Mouse (Mus musculus): Measurements from ENCODE around the gene Klhdc8b. TPM values are rescaled to one million over a fixed set of nuclear protein-coding genes. Genes with fewer than 3 reads are reported as not detected.
A peak's percentile ranks its signal among the peaks of the same experiment; 100 is the strongest.

Klhdc8b gene
- polyA plus RNA-seq, 1 experiment from 2014 or later, result 37.2 TPM

DNA sequence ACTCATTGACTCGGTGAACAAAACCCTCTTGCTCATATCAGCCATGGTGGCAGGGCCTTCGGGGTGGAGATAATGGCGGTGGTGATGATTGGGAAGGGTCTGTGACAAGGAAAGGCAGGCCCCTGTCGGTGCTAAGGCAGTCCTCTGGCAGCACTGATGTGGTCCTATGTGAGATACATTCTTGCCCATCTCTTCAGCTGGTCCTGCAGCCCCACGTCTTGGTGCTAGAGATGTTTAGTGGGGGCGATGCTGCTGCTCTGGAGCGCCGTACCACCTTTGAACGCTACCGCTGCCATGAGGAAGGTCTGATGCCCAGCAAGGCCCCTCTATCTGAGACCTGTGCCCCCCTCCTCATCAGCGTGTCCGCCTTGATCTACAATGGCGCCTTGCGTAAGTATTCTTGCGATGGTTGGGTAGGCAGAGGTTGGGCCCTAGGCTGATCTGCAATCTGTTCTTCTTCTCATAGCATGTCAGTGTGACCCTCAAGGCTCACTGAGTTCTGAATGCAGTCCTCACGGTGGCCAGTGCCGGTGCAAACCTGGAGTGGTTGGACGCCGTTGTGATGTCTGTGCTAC is 24.0 kb upstream of the Klhdc8b start:
- Histone ChIP-seq H3K4me2 (replicated peaks; ENCODE audit: low read depth) (no peak overlapping the region), H3K36me3 (ENCODE audit: control insufficient read depth, insufficient read depth, low read length) (peaks cover 32% of the 10 kb centered on the region), H3K27ac (replicated peaks) (no peak overlapping the region), H3K27me3 (ENCODE audit: control insufficient read depth, insufficient read depth, low read length) (no peaks in the 10 kb centered on the region), H3K4me1 (replicated peaks; ENCODE audit: control insufficient read depth, insufficient read depth) (no peaks in the 10 kb centered on the region; the same call in 1 of the 2 replicates), H3K9ac (ENCODE audit: low read length) (no peak overlapping the region), H3K4me3 (ENCODE audit: low read depth, low read length) (no peak overlapping the region), H3K9me3 (ENCODE audit: control insufficient read depth, low read length) (no peaks in the 10 kb centered on the region)
- DNase-seq (ENCODE audit: low spot score) (no peak), ATAC-seq (ENCODE audit: low FRiP score, low TSS enrichment) (no peak)
- TF ChIP-seq CTCF (IDR thresholded peaks at IDR 0.05; ENCODE audit: low read depth) (no peak), EP300 (optimal IDR thresholded peaks at IDR 0.05) (no peak)
- 91% methylated on average over 19 of the region's 19 CpGs for WGBS

DNA sequence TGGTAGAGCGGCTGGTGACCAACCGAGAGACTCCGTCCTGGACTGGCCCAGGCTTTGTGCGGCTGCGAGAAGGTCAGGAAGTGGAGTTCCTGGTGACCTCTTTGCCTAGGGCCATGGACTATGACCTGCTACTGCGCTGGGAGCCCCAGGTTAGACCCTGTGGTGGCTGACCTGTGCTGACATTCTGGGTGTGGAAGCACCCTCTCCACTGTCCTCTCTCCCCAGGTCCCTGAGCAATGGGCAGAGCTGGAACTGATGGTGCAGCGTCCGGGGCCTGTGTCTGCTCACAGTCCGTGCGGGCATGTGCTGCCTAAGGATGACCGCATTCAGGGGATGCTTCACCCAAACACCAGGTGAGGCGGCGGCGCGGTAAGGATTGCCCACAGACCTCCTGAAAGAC is 22.6 kb upstream of the Klhdc8b start:
- H3K27ac ChIP-seq (replicated peaks), result no peak overlapping the region
- DNase-seq (ENCODE audit: low spot score) (no peak), ATAC-seq (ENCODE audit: low FRiP score, low TSS enrichment) (no peak)
- no peak for TF ChIP-seq CTCF (IDR thresholded peaks at IDR 0.05; ENCODE audit: low read depth)
- no peak for TF ChIP-seq EP300 (optimal IDR thresholded peaks at IDR 0.05)
- no peak overlapping the region for H3K4me2 ChIP-seq (replicated peaks; ENCODE audit: low read depth)
- H3K9ac ChIP-seq (ENCODE audit: low read length), result no peak overlapping the region
- no peak overlapping the region for H3K4me3 ChIP-seq (ENCODE audit: low read depth, low read length)
- H3K4me1 ChIP-seq (replicated peaks; ENCODE audit: control insufficient read depth, insufficient read depth), result peaks cover 2% of the 10 kb centered on the region; the same call in 1 of the 2 replicates
- 94% methylated on average over 15 of the region's 15 CpGs for WGBS
- H3K9me3 ChIP-seq (ENCODE audit: control insufficient read depth, low read length), result no peaks in the 10 kb centered on the region
- H3K36me3 ChIP-seq (ENCODE audit: control insufficient read depth, insufficient read depth, low read length), result peaks cover 32% of the 10 kb centered on the region
- no peaks in the 10 kb centered on the region for H3K27me3 ChIP-seq (ENCODE audit: control insufficient read depth, insufficient read depth, low read length)

DNA sequence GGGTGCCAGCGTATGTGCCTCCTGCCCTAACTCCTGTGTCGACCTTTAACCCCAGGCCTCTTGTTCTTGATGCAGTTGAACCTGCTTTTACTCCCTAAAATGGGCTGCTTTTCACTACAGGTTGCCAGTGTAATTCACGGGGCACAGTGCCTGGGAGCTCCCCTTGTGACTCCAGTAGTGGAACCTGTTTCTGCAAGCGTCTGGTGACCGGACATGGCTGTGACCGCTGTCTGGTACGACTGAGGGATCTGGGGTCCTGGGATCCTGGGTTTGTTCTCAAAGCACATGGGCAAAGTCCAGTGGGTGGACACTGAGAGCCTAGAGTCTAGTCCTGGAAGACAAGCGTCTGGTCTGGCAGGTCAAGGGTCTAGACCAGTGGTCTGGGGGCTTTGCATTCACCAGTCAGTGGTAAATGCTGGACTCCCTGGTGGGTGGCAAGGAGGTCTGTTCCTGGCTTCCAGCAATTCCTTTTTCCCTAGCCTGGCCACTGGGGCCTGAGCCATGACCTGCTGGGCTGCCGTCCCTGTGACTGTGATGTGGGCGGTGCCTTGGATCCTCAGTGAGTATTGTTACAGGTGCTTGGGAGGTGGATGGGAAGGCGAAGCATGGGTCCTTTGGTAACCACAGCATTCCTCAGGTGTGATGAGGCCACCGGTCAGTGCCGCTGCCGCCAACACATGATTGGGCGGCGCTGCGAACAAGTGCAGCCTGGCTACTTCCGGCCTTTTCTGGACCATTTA is 21.8 kb upstream of the Klhdc8b start:
- Histone ChIP-seq H3K4me3 (ENCODE audit: low read depth, low read length) (no peak overlapping the region), H3K4me2 (replicated peaks; ENCODE audit: low read depth) (no peak overlapping the region), H3K4me1 (replicated peaks; ENCODE audit: control insufficient read depth, insufficient read depth) (peaks cover 2% of the 10 kb centered on the region; the same call in 1 of the 2 replicates), H3K27ac (replicated peaks) (no peak overlapping the region), H3K9ac (ENCODE audit: low read length) (no peak overlapping the region), H3K36me3 (ENCODE audit: control insufficient read depth, insufficient read depth, low read length) (peaks cover 32% of the 10 kb centered on the region), H3K27me3 (ENCODE audit: control insufficient read depth, insufficient read depth, low read length) (no peaks in the 10 kb centered on the region), H3K9me3 (ENCODE audit: control insufficient read depth, low read length) (no peaks in the 10 kb centered on the region)
- 94% methylated on average over 18 of the region's 18 CpGs for WGBS
- TF ChIP-seq CTCF (IDR thresholded peaks at IDR 0.05; ENCODE audit: low read depth), result no peak
- no peak for TF ChIP-seq EP300 (optimal IDR thresholded peaks at IDR 0.05)
- no peak for ATAC-seq (ENCODE audit: low FRiP score, low TSS enrichment)
- DNase-seq (ENCODE audit: low spot score), result no peak

DNA sequence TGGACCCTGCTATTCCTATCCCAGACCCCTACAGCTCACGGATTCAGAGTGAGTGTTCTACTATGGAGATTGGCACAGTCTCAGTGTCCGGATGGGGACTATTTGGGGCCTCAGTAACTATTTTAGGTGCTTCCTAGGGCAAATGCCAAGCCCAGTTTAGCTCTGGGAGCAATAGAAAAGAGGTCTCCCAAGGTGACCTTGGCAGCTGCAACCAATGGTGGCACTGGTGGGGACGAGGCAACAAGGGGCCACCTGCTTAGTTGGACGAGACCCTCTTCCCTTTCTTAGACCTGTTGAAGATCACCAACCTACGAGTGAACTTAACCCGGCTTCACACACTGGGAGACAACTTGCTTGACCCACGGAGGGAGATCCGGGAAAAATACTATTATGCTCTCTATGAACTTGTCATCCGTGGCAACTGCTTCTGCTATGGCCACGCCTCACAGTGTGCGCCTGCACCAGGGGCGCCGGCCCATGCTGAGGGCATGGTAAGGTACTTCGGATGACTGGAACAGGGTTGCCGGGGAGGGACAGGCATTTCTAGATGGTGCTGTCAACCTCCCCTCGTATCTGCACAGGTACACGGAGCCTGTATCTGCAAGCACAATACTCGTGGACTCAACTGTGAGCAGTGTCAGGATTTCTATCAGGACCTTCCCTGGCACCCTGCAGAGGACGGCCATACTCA is 20.3 kb upstream of the Klhdc8b start:
- H3K9me3 ChIP-seq (ENCODE audit: control insufficient read depth, low read length), result no peaks in the 10 kb centered on the region
- no peak overlapping the region for H3K27ac ChIP-seq (replicated peaks)
- no peaks in the 10 kb centered on the region for H3K27me3 ChIP-seq (ENCODE audit: control insufficient read depth, insufficient read depth, low read length)
- H3K36me3 ChIP-seq (ENCODE audit: control insufficient read depth, insufficient read depth, low read length), result peaks cover 21% of the 10 kb centered on the region
- no peak for DNase-seq (ENCODE audit: low spot score)
- H3K4me3 ChIP-seq (ENCODE audit: low read depth, low read length), result no peak overlapping the region
- 86% methylated on average over 19 of the region's 19 CpGs for WGBS
- H3K9ac ChIP-seq (ENCODE audit: low read length), result no peak overlapping the region; the same call in 1 of the 2 replicates
- TF ChIP-seq EP300 (optimal IDR thresholded peaks at IDR 0.05) (no peak), CTCF (IDR thresholded peaks at IDR 0.05; ENCODE audit: low read depth) (no peak)
- no peak for ATAC-seq (ENCODE audit: low FRiP score, low TSS enrichment)
- H3K4me2 ChIP-seq (replicated peaks; ENCODE audit: low read depth), result no peak overlapping the region
- peaks cover 2% of the 10 kb centered on the region; the same call in 1 of the 2 replicates for H3K4me1 ChIP-seq (replicated peaks; ENCODE audit: control insufficient read depth, insufficient read depth)

DNA sequence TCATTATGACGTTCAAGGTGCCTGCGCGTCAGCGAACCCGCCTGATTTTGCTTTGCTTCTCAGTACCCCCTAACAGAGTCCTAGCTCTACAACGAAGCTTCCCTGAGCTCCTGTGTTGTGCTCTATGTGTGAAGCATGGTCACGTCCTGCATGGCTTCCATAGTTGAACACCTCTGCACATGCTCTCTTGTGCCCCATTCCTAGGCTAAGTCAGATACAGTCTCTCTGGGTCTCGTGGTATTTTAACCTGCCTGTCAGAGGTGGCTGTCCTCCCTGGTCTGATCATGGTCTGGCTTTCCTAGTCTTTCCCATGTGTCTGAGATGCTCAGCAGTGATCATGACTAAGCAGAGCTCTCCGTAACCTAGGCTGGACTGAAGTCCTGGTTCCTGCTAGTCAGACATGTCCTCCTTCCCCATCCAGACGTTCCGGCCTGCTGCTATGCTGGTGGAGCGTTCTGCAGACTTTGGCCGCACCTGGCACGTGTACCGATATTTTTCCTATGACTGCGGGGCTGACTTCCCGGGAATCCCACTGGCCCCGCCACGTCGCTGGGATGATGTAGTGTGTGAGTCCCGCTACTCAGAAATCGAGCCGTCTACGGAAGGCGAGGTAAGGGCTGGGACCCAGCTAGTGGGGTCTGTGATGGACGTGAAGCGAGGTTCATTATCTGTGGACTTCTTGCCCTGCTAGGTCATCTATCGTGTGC is 19.6 kb upstream of the Klhdc8b start:
- Histone ChIP-seq H3K27me3 (ENCODE audit: control insufficient read depth, insufficient read depth, low read length) (no peaks in the 10 kb centered on the region), H3K4me2 (replicated peaks; ENCODE audit: low read depth) (peak overlapping the region; percentile 87), H3K9ac (ENCODE audit: low read length) (peak overlapping the region; percentile 81), H3K9me3 (ENCODE audit: control insufficient read depth, low read length) (no peaks in the 10 kb centered on the region), H3K27ac (replicated peaks) (no peak overlapping the region), H3K36me3 (ENCODE audit: control insufficient read depth, insufficient read depth, low read length) (peaks cover 16% of the 10 kb centered on the region), H3K4me3 (ENCODE audit: low read depth, low read length) (peak overlapping the region; percentile 48; the same call in 1 of the 2 replicates), H3K4me1 (replicated peaks; ENCODE audit: control insufficient read depth, insufficient read depth) (peaks cover 2% of the 10 kb centered on the region; the same call in 1 of the 2 replicates)
- WGBS, result 91% methylated on average over 28 of the region's 28 CpGs
- ATAC-seq (ENCODE audit: low FRiP score, low TSS enrichment), result no peak
- no peak for TF ChIP-seq CTCF (IDR thresholded peaks at IDR 0.05; ENCODE audit: low read depth)
- no peak for TF ChIP-seq EP300 (optimal IDR thresholded peaks at IDR 0.05)
- no peak for DNase-seq (ENCODE audit: low spot score)

Measured in stomach, postnatal 0 days (tissue).